Comparison of ENCODE assay signal across 27 mouse cellular contexts in genomic region chr9:122036496-122037054, GRCm38 (mm10). TPM values are rescaled to one million over a fixed set of nuclear protein-coding genes. Genes with fewer than 3 reads are reported as not detected.
DNase-seq lines count a peak whose midpoint lies in the region; ATAC-seq lines count a peak whose summit lies in the region.
"Had no signal": no experiment of that assay in that cellular context is flagged by ENCODE, and none has a peak within 500 bp of the region (broad histone marks: within the 10 kb centered on the region; RNA-seq: fewer than 3 reads in every experiment).

No protein-coding gene starts in this region.

- no peaks in the 10 kb centered on the region for H3K36me3 ChIP-seq in hindbrain, embryonic 10.5 days
- no peaks in the 10 kb centered on the region for H3K36me3 ChIP-seq in hindbrain, embryonic 11.5 days (ENCODE audit: control insufficient read depth, insufficient read depth, low read length)
- H3K36me3 ChIP-seq in hindbrain, embryonic 15.5 days: no peaks in the 10 kb centered on the region
- no peaks in the 10 kb centered on the region for H3K36me3 ChIP-seq in midbrain, embryonic 15.5 days (replicated peaks)
- no peaks in the 10 kb centered on the region for H3K36me3 ChIP-seq in limb, embryonic 10.5 days
- H3K36me3 ChIP-seq: embryonic facial prominence, embryonic 15.5 days; limb, embryonic 12.5 days had no signal

- H3K9me3 ChIP-seq in hindbrain, embryonic 10.5 days: no peaks in the 10 kb centered on the region
- no peaks in the 10 kb centered on the region for H3K9me3 ChIP-seq in hindbrain, embryonic 11.5 days (ENCODE audit: control insufficient read depth, low read length)
- no peaks in the 10 kb centered on the region for H3K9me3 ChIP-seq in hindbrain, embryonic 15.5 days
- H3K9me3 ChIP-seq in midbrain, embryonic 15.5 days: no peaks in the 10 kb centered on the region
- H3K9me3 ChIP-seq in limb, embryonic 10.5 days (replicated peaks): no peaks in the 10 kb centered on the region
- H3K9me3 ChIP-seq: embryonic facial prominence, embryonic 15.5 days; limb, embryonic 12.5 days had no signal

- 0 out of 2 replicates have a peak overlapping the region, but pooled peaks have one; percentile 29 for H3K27ac ChIP-seq in hindbrain, embryonic 10.5 days
- no peak overlapping the region for H3K27ac ChIP-seq in hindbrain, embryonic 11.5 days (ENCODE audit: low read depth, low read length)
- H3K27ac ChIP-seq in brown adipose tissue, adult 24 weeks (replicated peaks; ENCODE audit: low read depth, low read length): peak overlapping the region; percentile 79
- 0 out of 2 replicates have a peak overlapping the region, but pooled peaks have one; percentile 23 for H3K27ac ChIP-seq in hindbrain, embryonic 15.5 days (replicated peaks)
- H3K27ac ChIP-seq in midbrain, embryonic 15.5 days: 0 out of 2 replicates have a peak overlapping the region, but pooled peaks have one; percentile 10
- no peak overlapping the region for H3K27ac ChIP-seq in limb, embryonic 10.5 days
- H3K27ac ChIP-seq: embryonic facial prominence, embryonic 15.5 days; heart, adult 2 months; kidney, postnatal 0 days; limb, embryonic 12.5 days; stomach, postnatal 0 days had no signal

- intact Hi-C loops in heart, postnatal 10 days (cut with DNase I): no loop called here

- H3K4me3 ChIP-seq in hindbrain, embryonic 10.5 days: no peak overlapping the region
- no peak overlapping the region for H3K4me3 ChIP-seq in hindbrain, embryonic 11.5 days (ENCODE audit: low read depth, low read length)
- no peak overlapping the region for H3K4me3 ChIP-seq in brown adipose tissue, adult 24 weeks (ENCODE audit: insufficient read depth, low read depth, low read length)
- H3K4me3 ChIP-seq in hindbrain, embryonic 15.5 days: no peak overlapping the region
- no peak overlapping the region for H3K4me3 ChIP-seq in midbrain, embryonic 15.5 days
- H3K4me3 ChIP-seq in limb, embryonic 10.5 days: no peak overlapping the region
- H3K4me3 ChIP-seq: embryonic facial prominence, embryonic 15.5 days; heart, adult 2 months; limb, embryonic 12.5 days had no signal

- H3K4me1 ChIP-seq in hindbrain, embryonic 10.5 days (replicated peaks): peaks cover 17% of the 10 kb centered on the region
- no peaks in the 10 kb centered on the region for H3K4me1 ChIP-seq in hindbrain, embryonic 11.5 days (replicated peaks; ENCODE audit: control insufficient read depth, insufficient read depth, low read length)
- peaks cover 32% of the 10 kb centered on the region for H3K4me1 ChIP-seq in brown adipose tissue, adult 24 weeks (ENCODE audit: control insufficient read depth, insufficient read depth, insufficient read length, low read length)
- peaks cover 14% of the 10 kb centered on the region for H3K4me1 ChIP-seq in hindbrain, embryonic 15.5 days (replicated peaks)
- H3K4me1 ChIP-seq in midbrain, embryonic 15.5 days: peaks cover 16% of the 10 kb centered on the region
- H3K4me1 ChIP-seq in limb, embryonic 10.5 days: no peaks in the 10 kb centered on the region
- H3K4me1 ChIP-seq: embryonic facial prominence, embryonic 15.5 days; limb, embryonic 12.5 days had no signal

- no peak for DNase-seq in hindbrain, embryonic 10.5 days (ENCODE audit: low spot score)
- no peak for DNase-seq in hindbrain, embryonic 11.5 days (ENCODE audit: low spot score)
- DNase-seq in limb, embryonic 10.5 days (ENCODE audit: low spot score): no peak
- no peak for DNase-seq in left cerebral cortex, adult 8-10 months (ENCODE audit: low spot score in 2 of 2)
- DNase-seq in heart, postnatal 10 days: no peak
- DNase-seq: adrenal gland, adult 2 months; B cell, adult 2 months; cerebellum, postnatal 36 days; gastrocnemius, postnatal 25 days; heart, adult 2 months; heart, postnatal 36 days; kidney, adult 2 months; liver, postnatal 0 days; thymus, adult 2 months; thymus, postnatal 4 days had no signal

- no peak for ATAC-seq in hindbrain, embryonic 11.5 days (ENCODE audit: low FRiP score)
- peak; percentile 38; the same call in 1 of the 2 replicates for ATAC-seq in hindbrain, embryonic 15.5 days (ENCODE audit: low FRiP score, low read depth)
- peak; percentile 81 for ATAC-seq in midbrain, embryonic 15.5 days (replicated peaks)
- ATAC-seq: liver, postnatal 0 days; lung, postnatal 0 days had no signal

- no peak overlapping the region for H3K4me2 ChIP-seq in hindbrain, embryonic 11.5 days (replicated peaks; ENCODE audit: low read depth, low read length)
- H3K4me2 ChIP-seq in hindbrain, embryonic 15.5 days: no peak overlapping the region
- H3K4me2 ChIP-seq in midbrain, embryonic 15.5 days: no peak overlapping the region
- H3K4me2 ChIP-seq: embryonic facial prominence, embryonic 15.5 days; limb, embryonic 12.5 days; liver, embryonic 11.5 days had no signal

- WGBS in hindbrain, embryonic 10.5 days: 39% methylated on average over 4 of the region's 4 CpGs
- WGBS in hindbrain, embryonic 11.5 days: 51% methylated on average over 4 of the region's 4 CpGs
- 31% methylated on average over 4 of the region's 4 CpGs for WGBS in hindbrain, embryonic 15.5 days
- 25% methylated on average over 4 of the region's 4 CpGs for WGBS in midbrain, embryonic 15.5 days
- WGBS in limb, embryonic 10.5 days: 75% methylated on average over 4 of the region's 4 CpGs

- no peaks in the 10 kb centered on the region for H3K27me3 ChIP-seq in hindbrain, embryonic 10.5 days (ENCODE audit: insufficient read depth, poor library complexity, severe bottlenecking)
- H3K27me3 ChIP-seq in hindbrain, embryonic 11.5 days (ENCODE audit: control insufficient read depth, insufficient read depth, low read length): no peaks in the 10 kb centered on the region
- H3K27me3 ChIP-seq in hindbrain, embryonic 15.5 days: no peaks in the 10 kb centered on the region
- H3K27me3 ChIP-seq in midbrain, embryonic 15.5 days (replicated peaks): no peaks in the 10 kb centered on the region
- no peaks in the 10 kb centered on the region for H3K27me3 ChIP-seq in limb, embryonic 10.5 days (ENCODE audit: low read depth, poor library complexity, severe bottlenecking)
- H3K27me3 ChIP-seq: embryonic facial prominence, embryonic 15.5 days; limb, embryonic 12.5 days had no signal

- no peak overlapping the region for H3K9ac ChIP-seq in hindbrain, embryonic 11.5 days (ENCODE audit: low read depth, low read length)
- H3K9ac ChIP-seq in hindbrain, embryonic 15.5 days: no peak overlapping the region
- no peak overlapping the region for H3K9ac ChIP-seq in midbrain, embryonic 15.5 days
- H3K9ac ChIP-seq: embryonic facial prominence, embryonic 15.5 days; limb, embryonic 12.5 days; liver, postnatal 0 days had no signal

RNA-seq across cellular contexts. Expression of gene Pomgnt2, which starts 39.7 kb away (rescaled TPM):
- 14.7 and 16.3 TPM in 2 replicates for polyA plus RNA-seq in hindbrain, embryonic 10.5 days (2016; fragmentation: Nextera tagmentation; extraction: Ambion mirVana)
- polyA plus RNA-seq in hindbrain, embryonic 11.5 days (2014; fragmentation: Nextera tagmentation; extraction: Ambion mirVana): 8.8 and 9.6 TPM in 2 replicates
- 4.0 and 6.3 TPM in 2 replicates for polyA plus RNA-seq in brown adipose tissue, adult 24 weeks (2012; ENCODE audit: insufficient read depth, insufficient read length, missing spikeins)
- polyA plus RNA-seq in hindbrain, embryonic 15.5 days (2015; fragmentation: Nextera tagmentation; extraction: Ambion mirVana): 36.1 and 36.2 TPM in 2 replicates
- polyA plus RNA-seq in midbrain, embryonic 15.5 days (2015; fragmentation: Nextera tagmentation; extraction: Ambion mirVana): 37.1 and 37.9 TPM in 2 replicates
- polyA plus RNA-seq in limb, embryonic 10.5 days (2016; fragmentation: Nextera tagmentation; extraction: Ambion mirVana): 11.5 and 12.5 TPM in 2 replicates
- total RNA-seq in left cerebral cortex, adult 8-10 months (2022): 10 to 100 TPM; 40.1 to 46.1 (median 41.8) TPM
- total RNA-seq in heart, postnatal 10 days (2021): 1 to 10 TPM; 7.1 to 7.6 TPM
- total RNA-seq: MEL; monocyte, adult 5-6 weeks; neutrophil, adult 5-6 weeks had no signal

Comparison
In these comparisons a context has a peak if more than half of its experiments do, and no peak if none do; other contexts are left out.
1. H3K27ac ChIP-seq: peak in hindbrain, embryonic 10.5 days (single experiment), brown adipose tissue, adult 24 weeks (single experiment), hindbrain, embryonic 15.5 days (single experiment) and midbrain, embryonic 15.5 days (single experiment); none in hindbrain, embryonic 11.5 days (single experiment) and limb, embryonic 10.5 days (single experiment).